34 mouse cellular contexts compared by ENCODE assay signal in genomic region chr19:3363510-3363909, GRCm38 (mm10). TPM values are rescaled to one million over a fixed set of nuclear protein-coding genes. Genes with fewer than 3 reads are reported as not detected.
"Had no signal": no experiment of that assay in that cellular context is flagged by ENCODE, and none has a peak within 500 bp of the region (broad histone marks: within the 10 kb centered on the region; RNA-seq: fewer than 3 reads in every experiment).

No protein-coding gene starts in this region.

- H3K4me3 ChIP-seq: limb, embryonic 10.5 days; limb, embryonic 12.5 days; limb, embryonic 13.5 days; limb, embryonic 15.5 days; liver, embryonic 13.5 days; liver, embryonic 15.5 days; lung, embryonic 15.5 days; megakaryocyte, embryonic 14.5 days; midbrain, embryonic 10.5 days; midbrain, embryonic 12.5 days; midbrain, embryonic 13.5 days; midbrain, embryonic 15.5 days; myocyte; neural tube, embryonic 12.5 days had no signal

- H3K36me3 ChIP-seq: midbrain, embryonic 10.5 days; midbrain, embryonic 12.5 days; midbrain, embryonic 15.5 days; neural tube, embryonic 12.5 days had no signal

- DNase-seq: left cerebral cortex, postnatal 4 days; liver; liver, embryonic 13.5 days; liver, postnatal 0 days; lung, adult 18-20 months; lung, adult 2 months; lung, embryonic 14.5 days; lung, postnatal 10 days; lung, postnatal 14 days; lung, postnatal 36 days; lung, postnatal 4 days; midbrain, embryonic 14.5 days had no signal

- H3K27me3 ChIP-seq: limb, embryonic 12.5 days; limb, embryonic 13.5 days; limb, embryonic 15.5 days; liver, embryonic 13.5 days; liver, embryonic 15.5 days; lung, embryonic 15.5 days; megakaryocyte, embryonic 14.5 days; midbrain, embryonic 12.5 days; midbrain, embryonic 13.5 days; midbrain, embryonic 15.5 days; neural tube, embryonic 12.5 days had no signal

- H3K9me3 ChIP-seq: limb, embryonic 10.5 days; limb, embryonic 13.5 days; limb, embryonic 15.5 days; liver, embryonic 13.5 days; liver, embryonic 15.5 days; lung, embryonic 15.5 days; midbrain, embryonic 12.5 days; midbrain, embryonic 13.5 days; midbrain, embryonic 15.5 days; neural tube, embryonic 12.5 days had no signal

- H3K4me2 ChIP-seq: limb, embryonic 12.5 days; limb, embryonic 13.5 days; limb, embryonic 15.5 days; liver, embryonic 11.5 days; liver, embryonic 13.5 days; liver, embryonic 15.5 days; lung, embryonic 14.5 days; lung, embryonic 15.5 days; midbrain, embryonic 11.5 days; midbrain, embryonic 12.5 days; midbrain, embryonic 13.5 days; midbrain, embryonic 15.5 days; neural tube, embryonic 12.5 days had no signal

- ATAC-seq: liver, postnatal 0 days; lung, postnatal 0 days; midbrain, embryonic 13.5 days; midbrain, embryonic 15.5 days; midbrain, embryonic 16.5 days had no signal

- H3K4me1 ChIP-seq: limb, embryonic 10.5 days; limb, embryonic 12.5 days; limb, embryonic 13.5 days; limb, embryonic 15.5 days; lung, embryonic 15.5 days; midbrain, embryonic 10.5 days; midbrain, embryonic 12.5 days; midbrain, embryonic 13.5 days; midbrain, embryonic 15.5 days; neural tube, embryonic 12.5 days had no signal

- H3K27ac ChIP-seq: limb, embryonic 10.5 days; limb, embryonic 12.5 days; limb, embryonic 13.5 days; limb, embryonic 15.5 days; liver, embryonic 13.5 days; liver, embryonic 14.5 days; liver, embryonic 15.5 days; lung, embryonic 15.5 days; macrophage; midbrain, embryonic 10.5 days; midbrain, embryonic 12.5 days; midbrain, embryonic 13.5 days; midbrain, embryonic 15.5 days; neural tube, embryonic 12.5 days had no signal

- H3K9ac ChIP-seq: limb, embryonic 12.5 days; limb, embryonic 13.5 days; limb, embryonic 15.5 days; liver, embryonic 13.5 days; liver, embryonic 14.5 days; liver, embryonic 15.5 days; liver, postnatal 0 days; lung, embryonic 14.5 days; lung, embryonic 15.5 days; midbrain, embryonic 12.5 days; midbrain, embryonic 13.5 days; midbrain, embryonic 15.5 days; neural tube, embryonic 12.5 days had no signal

RNA-seq across cellular contexts. Expression of gene Tesmin, which starts 25.1 kb away (rescaled TPM):
- polyA plus RNA-seq: neural tube, embryonic 12.5 days had no signal

RNA-seq across cellular contexts. Expression of gene Gal, which starts 50.8 kb away (rescaled TPM):
- total RNA-seq: megakaryocyte-erythroid progenitor cell, adult 5-6 weeks; monocyte, adult 5-6 weeks had no signal
- polyA plus RNA-seq: liver, embryonic 13.5 days; liver, embryonic 16.5 days; liver, postnatal 0 days; macrophage; myocyte had no signal
